Mouse (Mus musculus): ENCODE measurements at regions not wholly inside any gene's neighbourhood (a gene's known extent, or its start where the extent isn't known, plus 50 kb on each side); places are given as distances from the start of the nearest gene placed in this dataset.

GRCm38 (mm10) chr9:46512276-46513051 is 192.7 kb upstream of the 4931429L15Rik start:
- DNase-seq, result no peak

DNA sequence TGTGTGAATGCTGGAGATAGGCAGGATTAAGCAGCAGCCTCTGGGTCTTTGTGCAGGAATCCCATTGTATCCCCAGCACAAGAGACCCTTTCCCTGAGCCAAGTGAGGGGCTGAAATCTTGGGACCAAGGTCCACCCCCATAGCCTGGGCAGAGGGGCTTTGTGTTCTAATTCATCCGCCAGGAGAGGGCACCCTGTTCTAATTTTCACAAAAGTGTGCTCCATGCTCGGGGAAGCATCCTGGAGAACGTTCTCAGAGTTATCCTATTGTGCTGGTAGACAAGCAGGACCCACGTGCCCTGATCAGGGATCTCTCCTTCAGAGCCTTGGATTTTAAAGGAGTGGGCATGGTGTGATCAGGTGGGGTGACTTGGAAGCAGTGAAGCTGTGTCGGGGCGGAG is 191.5 kb upstream of the 4931429L15Rik start:
- DNase-seq, result no peak

GRCm38 (mm10) chr9:46509896-46510295 is 190.1 kb upstream of the 4931429L15Rik start:
- DNase-seq, result no peak

GRCm38 (mm10) chr9:46509458-46509857 is 189.7 kb upstream of the 4931429L15Rik start:
- DNase-seq, result no peak

DNA sequence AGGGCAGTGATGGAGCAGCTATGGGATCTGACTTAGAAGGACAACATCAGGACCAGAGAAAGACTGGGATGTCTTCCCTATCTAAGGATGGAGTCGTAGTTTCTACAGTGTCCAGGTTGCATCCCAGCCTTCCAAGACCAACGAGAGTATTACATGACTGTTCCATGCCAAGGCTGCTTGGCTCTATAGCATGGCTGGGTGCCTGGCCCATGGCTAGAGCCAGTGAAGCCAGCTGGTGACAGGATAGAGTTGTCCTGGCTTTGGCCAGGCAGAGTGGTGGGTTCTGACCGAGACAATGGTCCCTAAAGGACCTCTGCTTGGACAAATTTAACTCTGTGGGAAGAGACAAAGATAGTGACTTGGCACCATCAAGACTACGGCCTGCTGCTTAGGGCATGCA is 187.2 kb upstream of the 4931429L15Rik start:
- no peak for DNase-seq

- no peak for DNase-seq
These were observed 184.8 kb upstream of the 4931429L15Rik start for GRCm38 (mm10) chr9:46504536-46504935.

GRCm38 (mm10) chr9:46504133-46504416 is 184.3 kb upstream of the 4931429L15Rik start:
- DNase-seq, result no peak

- peak; percentile 24 for DNase-seq
These were observed 183.7 kb upstream of the 4931429L15Rik start for GRCm38 (mm10) chr9:46503321-46504132.

GRCm38 (mm10) chr9:46499426-46499825 is 179.6 kb upstream of the 4931429L15Rik start:
- DNase-seq, result no peak

- DNase-seq, result no peak
These were observed 179.1 kb upstream of the 4931429L15Rik start for GRCm38 (mm10) chr9:46498861-46499260.

DNA sequence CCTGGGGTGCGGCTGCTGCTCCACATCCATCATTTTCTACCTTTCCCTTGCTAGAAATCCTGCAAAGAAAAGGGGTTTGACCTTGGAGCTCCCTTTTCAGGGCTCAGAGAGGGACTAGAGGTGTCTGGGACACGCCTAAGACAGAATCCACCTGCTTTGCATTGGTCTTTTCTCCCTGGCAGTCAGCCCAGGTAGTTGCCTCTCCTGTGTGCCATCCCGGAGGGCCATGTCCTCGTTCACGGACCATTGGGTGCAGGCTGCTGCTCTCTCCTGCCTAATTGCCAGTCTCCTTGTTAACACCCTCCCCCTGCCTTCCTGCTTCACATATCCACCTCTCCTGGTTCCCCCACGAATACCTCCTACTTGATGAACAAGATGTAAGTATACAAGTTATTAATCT is 175.5 kb upstream of the 4931429L15Rik start:
- DNase-seq, result no peak

GRCm38 (mm10) chr9:46482859-46483443 is 163.2 kb upstream of the 4931429L15Rik start:
- no peak for DNase-seq

DNA sequence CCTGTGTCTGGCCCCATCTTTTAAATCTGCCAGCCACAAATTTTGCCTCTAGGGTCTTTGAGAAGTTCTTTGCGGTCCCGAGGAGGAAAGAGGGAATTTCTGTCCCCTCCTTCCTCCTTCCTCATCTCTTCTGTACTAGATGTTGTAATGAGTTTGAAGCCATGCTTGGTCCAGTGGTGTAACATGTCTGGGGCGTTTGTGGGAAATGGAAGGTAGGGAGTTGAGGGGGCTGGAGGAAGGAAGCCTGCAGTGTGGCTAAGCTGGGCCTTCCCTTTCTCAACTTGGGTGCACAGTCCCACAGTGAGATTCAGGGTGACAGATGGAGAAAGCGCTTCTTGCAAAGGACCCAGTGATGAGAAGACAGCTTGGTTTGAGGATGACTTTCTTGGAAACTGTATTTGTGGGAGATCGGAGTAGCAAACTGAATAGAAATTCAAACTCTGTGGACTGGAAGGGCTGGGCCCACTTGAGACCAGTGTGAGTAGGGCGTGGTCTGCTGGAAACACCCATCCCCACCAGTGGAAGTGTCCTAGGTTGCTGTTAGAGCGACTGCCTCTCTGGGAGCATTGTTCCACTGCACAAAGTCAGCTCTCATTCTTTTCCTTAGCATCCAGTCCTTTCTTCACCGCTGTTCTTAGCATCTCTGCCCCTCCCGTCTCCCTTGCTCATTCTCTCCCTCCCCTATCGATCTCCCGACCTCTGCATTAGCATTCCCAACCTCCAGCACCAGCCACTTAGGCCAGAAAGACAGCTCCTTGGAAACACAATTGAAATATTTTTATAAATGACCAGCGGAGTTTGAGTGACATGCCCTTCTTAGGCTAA is 162.5 kb upstream of the 4931429L15Rik start:
- no peak for DNase-seq

- no peak for DNase-seq
These were observed 161.7 kb upstream of the 4931429L15Rik start for GRCm38 (mm10) chr9:46481491-46481890.

DNA sequence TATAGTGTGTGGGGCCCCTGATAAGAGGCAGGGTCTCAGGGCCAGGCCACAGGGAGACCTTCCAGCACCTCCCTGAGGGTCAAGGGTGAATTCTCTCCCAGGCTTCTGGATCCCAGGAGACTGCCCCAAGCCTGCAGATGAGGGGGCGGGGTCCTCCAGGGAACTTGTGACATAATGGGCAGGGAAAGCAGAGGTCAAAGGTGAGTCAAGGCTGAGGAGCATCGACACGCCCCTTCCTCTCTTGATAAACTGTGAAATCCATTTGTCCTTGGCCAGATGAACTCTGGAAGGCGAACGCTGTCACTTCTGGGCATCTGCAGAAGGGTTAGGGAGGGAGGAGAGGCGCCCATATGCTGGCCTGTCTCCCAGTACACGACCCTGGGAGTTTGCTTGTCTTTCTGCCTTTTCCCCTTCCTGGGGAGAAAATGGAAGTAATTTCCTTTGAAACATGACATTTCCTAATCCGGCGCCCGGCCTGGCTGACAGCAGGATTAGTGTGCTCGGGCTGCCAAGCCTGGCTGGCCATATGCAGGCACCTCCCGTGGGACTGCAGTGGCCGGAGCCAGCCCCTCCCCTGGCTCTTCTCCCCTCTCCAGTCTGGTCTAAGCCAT is 160.4 kb upstream of the 4931429L15Rik start:
- peak; percentile 84 for DNase-seq

GRCm38 (mm10) chr9:46478611-46479010 is 158.8 kb upstream of the 4931429L15Rik start:
- no peak for DNase-seq

DNA sequence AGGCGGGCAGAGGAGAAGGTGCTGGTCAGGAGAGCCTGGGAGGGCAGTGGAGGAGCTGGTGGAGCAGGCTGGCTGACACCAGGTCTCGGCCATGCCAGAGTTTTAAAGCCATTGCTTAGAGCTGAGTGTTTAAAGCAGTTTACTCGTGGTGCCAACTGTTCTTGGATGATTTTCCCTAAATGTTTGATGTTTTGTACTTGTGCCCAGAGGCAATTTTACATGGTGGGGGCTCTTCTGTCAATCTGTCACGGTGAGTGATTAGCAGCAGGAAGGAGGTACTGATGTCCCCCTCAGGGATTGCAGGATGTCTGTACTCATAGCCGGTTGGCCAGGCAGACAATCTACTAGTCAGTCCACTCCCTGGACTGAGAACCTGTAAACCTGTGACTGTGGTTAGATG is 156.7 kb upstream of the 4931429L15Rik start:
- DNase-seq, result no peak

GRCm38 (mm10) chr9:46473681-46474080 is 153.9 kb upstream of the 4931429L15Rik start:
- peak; percentile 35 for DNase-seq

DNA sequence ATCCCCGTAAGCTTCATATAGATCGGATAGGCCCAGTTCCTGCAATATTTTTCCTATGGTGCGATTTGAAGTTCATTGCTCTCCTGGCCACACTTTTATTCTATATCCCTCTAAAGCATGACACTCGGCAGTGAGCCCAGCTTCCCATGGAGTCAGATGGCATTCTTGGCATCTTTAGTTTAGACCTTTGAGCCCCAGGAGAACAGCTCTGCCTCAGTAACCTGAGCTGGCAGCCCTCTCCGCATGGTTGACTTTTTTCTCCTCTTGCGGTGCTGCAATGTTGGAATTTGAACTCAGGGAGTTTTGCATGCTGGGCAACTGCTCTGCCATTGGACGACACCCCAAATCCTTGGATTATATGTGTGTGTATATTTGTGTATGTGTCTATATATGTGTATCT is 149.7 kb upstream of the 4931429L15Rik start:
- no peak for DNase-seq

DNA sequence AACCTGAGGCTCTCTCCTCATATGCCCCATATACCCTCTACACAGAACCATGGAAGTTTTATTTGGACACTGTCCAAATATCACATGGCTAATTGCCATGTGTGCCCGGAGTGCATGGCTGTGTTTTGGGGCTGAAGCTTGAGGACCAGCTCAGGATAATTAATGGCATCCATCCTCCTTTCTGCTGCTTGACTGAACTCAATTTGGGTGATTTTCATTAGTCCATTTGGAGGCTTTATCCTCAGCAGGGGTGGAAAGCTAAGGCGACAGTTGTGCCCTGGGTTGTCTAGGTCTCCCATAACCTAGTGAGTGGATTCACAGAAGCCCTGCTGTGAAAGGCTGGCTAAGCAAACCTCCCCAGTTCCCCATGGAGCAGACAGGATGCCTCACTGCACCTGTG is 148.5 kb upstream of the 4931429L15Rik start:
- no peak for DNase-seq

GRCm38 (mm10) chr9:46467671-46468070 is 147.9 kb upstream of the 4931429L15Rik start:
- no peak for DNase-seq

- no peak for DNase-seq
These were observed 142.9 kb upstream of the 4931429L15Rik start for GRCm38 (mm10) chr9:46462681-46463080.
